Mouse (Mus musculus) intestine, postnatal 0 days (tissue): ENCODE measurements around the gene Ube2e1. TPM values are rescaled to one million over a fixed set of nuclear protein-coding genes. Genes with fewer than 3 reads are reported as not detected.

ENCODE experiments used
- ATAC-seq: fragments of 200-750 bp; cut with Nextera tagmentation; 2 replicates; pipeline ENCODE4 v1.8.0; 2017; ENCODE audit warnings: mild to moderate bottlenecking, moderate TSS enrichment, moderate library complexity
- H3K27ac ChIP-seq: fragments of 300-500 bp; sonication (generic); 2 replicates; pipeline ENCODE4 v1.5.1; 2014; ENCODE audit warnings: mild to moderate bottlenecking, low read depth, low read length, moderate library complexity
- H3K27me3 ChIP-seq: fragments of 300-500 bp; sonication (generic); replicated peaks from 2 replicates; pipeline ENCODE4 v1.6.1; 2014; ENCODE audit warnings: low read length, mixed read lengths; ENCODE audit not compliant: control insufficient read depth, insufficient read depth
- H3K36me3 ChIP-seq: fragments of 300-500 bp; sonication (generic); 2 replicates; pipeline ENCODE4 v1.6.1; 2014; ENCODE audit warnings: mild to moderate bottlenecking, moderate library complexity; ENCODE audit not compliant: control insufficient read depth, insufficient read depth
- H3K4me1 ChIP-seq: fragments of 300-500 bp; sonication (generic); replicated peaks from 2 replicates; pipeline ENCODE4 v1.6.1; 2014; ENCODE audit warnings: antibody characterized with exemption, low read length, mixed read lengths; ENCODE audit not compliant: control insufficient read depth, insufficient read depth
- H3K4me2 ChIP-seq: fragments of 300-500 bp; sonication (generic); replicated peaks from 2 replicates; pipeline ENCODE4 v1.6.1; 2014; ENCODE audit warnings: low read depth, mild to moderate bottlenecking, moderate library complexity
- H3K4me3 ChIP-seq: fragments of 300-500 bp; sonication (generic); 2 replicates; pipeline ENCODE4 v1.5.1; 2014; ENCODE audit warnings: low read depth, low read length
- H3K9ac ChIP-seq: fragments of 300-500 bp; sonication (generic); 2 replicates; pipeline ENCODE4 v1.6.1; 2014; ENCODE audit warnings: mild to moderate bottlenecking, low read depth, low read length
- H3K9me3 ChIP-seq: fragments of 300-500 bp; sonication (generic); 2 replicates; pipeline ENCODE4 v1.6.1; 2016; ENCODE audit warnings: mixed run types; ENCODE audit not compliant: control insufficient read depth
- CTCF ChIP-seq: sonication (generic); IDR thresholded peaks from 2 replicates; pipeline ENCODE4 v1.5.1; 2016; ENCODE audit warnings: low read depth, mild to moderate bottlenecking, control low read depth, antibody characterized with exemption, moderate library complexity
- whole genome bisulfite sequencing: fragments of 180-500 bp; shearing (Covaris S2); extraction: QIAGEN DNeasy Blood & Tissue Kit; methylation state at CpG from one replicate; pipeline ENCODE4 v1.1.7; 2014; 5-methylcytosine and 5-hydroxymethylcytosine counted together
- polyA plus RNA-seq: library from polyadenylated mRNA; unstranded; fragments of >200 nt; fragmentation: Nextera tagmentation; extraction: Ambion mirVana; gene quantifications from 2 replicates; pipeline ENCODE4 v1.2.1, GENCODE M21; 2015

Ube2e1 gene
- polyA plus RNA-seq, 1 experiment from 2014 or later = 72.3 TPM

GRCm38 (mm10) chr14:18352934-18353333 lies 21.3 kb upstream of the Ube2e1 start:
- no peak for ATAC-seq
- Histone ChIP-seq H3K9ac (no peak overlapping the region), H3K27me3 (no peaks in the 10 kb centered on the region), H3K36me3 (no peaks in the 10 kb centered on the region), H3K4me2 (no peak overlapping the region), H3K4me3 (no peak overlapping the region), H3K9me3 (no peaks in the 10 kb centered on the region), H3K4me1 (no peaks in the 10 kb centered on the region), H3K27ac (no peak overlapping the region)
- no peak for TF ChIP-seq CTCF
- 69% methylated on average over 3 of the region's 3 CpGs for WGBS

- WGBS = 96% methylated on average over 1 of the region's 1 CpGs
- no peaks in the 10 kb centered on the region for H3K36me3 ChIP-seq
- no peak for ATAC-seq
- no peaks in the 10 kb centered on the region for H3K4me1 ChIP-seq
- no peaks in the 10 kb centered on the region for H3K9me3 ChIP-seq
- H3K9ac ChIP-seq = no peak overlapping the region
- no peaks in the 10 kb centered on the region for H3K27me3 ChIP-seq
- no peak overlapping the region for H3K4me2 ChIP-seq
- H3K4me3 ChIP-seq = no peak overlapping the region
- no peak for TF ChIP-seq CTCF
- no peak overlapping the region for H3K27ac ChIP-seq
Measured at GRCm38 (mm10) chr14:18350680-18351079, 19.0 kb upstream of the Ube2e1 start.

GRCm38 (mm10) chr14:18349871-18350270 lies 18.2 kb upstream of the Ube2e1 start:
- Histone ChIP-seq H3K36me3 (no peaks in the 10 kb centered on the region), H3K9me3 (no peaks in the 10 kb centered on the region), H3K27me3 (no peaks in the 10 kb centered on the region), H3K4me3 (no peak overlapping the region), H3K9ac (no peak overlapping the region), H3K4me1 (no peaks in the 10 kb centered on the region), H3K27ac (no peak overlapping the region), H3K4me2 (no peak overlapping the region)
- no peak for ATAC-seq
- 55% methylated on average over 5 of the region's 5 CpGs for WGBS
- no peak for TF ChIP-seq CTCF

- Histone ChIP-seq H3K36me3 (no peaks in the 10 kb centered on the region), H3K4me2 (no peak overlapping the region), H3K4me3 (no peak overlapping the region), H3K4me1 (no peaks in the 10 kb centered on the region), H3K27me3 (no peaks in the 10 kb centered on the region), H3K9me3 (no peaks in the 10 kb centered on the region), H3K9ac (no peak overlapping the region), H3K27ac (no peak overlapping the region)
- ATAC-seq = no peak
- WGBS = 64% methylated on average over 4 of the region's 4 CpGs
- no peak for TF ChIP-seq CTCF
Measured at GRCm38 (mm10) chr14:18343589-18343988, 11.9 kb upstream of the Ube2e1 start.

GRCm38 (mm10) chr14:18342749-18343148 lies 11.1 kb upstream of the Ube2e1 start:
- H3K4me1 ChIP-seq = no peaks in the 10 kb centered on the region
- H3K4me2 ChIP-seq = no peak overlapping the region
- no peak overlapping the region for H3K27ac ChIP-seq
- no peaks in the 10 kb centered on the region for H3K27me3 ChIP-seq
- H3K9ac ChIP-seq = no peak overlapping the region
- H3K9me3 ChIP-seq = no peaks in the 10 kb centered on the region
- 88% methylated on average over 2 of the region's 2 CpGs for WGBS
- no peak for TF ChIP-seq CTCF
- H3K4me3 ChIP-seq = no peak overlapping the region
- no peaks in the 10 kb centered on the region for H3K36me3 ChIP-seq
- no peak for ATAC-seq

GRCm38 (mm10) chr14:18341088-18341487 lies 9.4 kb upstream of the Ube2e1 start:
- no peaks in the 10 kb centered on the region for H3K36me3 ChIP-seq
- no peak for TF ChIP-seq CTCF
- no peak overlapping the region for H3K4me2 ChIP-seq
- WGBS = 85% methylated on average over 3 of the region's 3 CpGs
- H3K9ac ChIP-seq = no peak overlapping the region
- H3K4me1 ChIP-seq = no peaks in the 10 kb centered on the region
- no peak overlapping the region for H3K4me3 ChIP-seq
- no peaks in the 10 kb centered on the region for H3K9me3 ChIP-seq
- no peak overlapping the region for H3K27ac ChIP-seq
- ATAC-seq = no peak
- no peaks in the 10 kb centered on the region for H3K27me3 ChIP-seq

GRCm38 (mm10) chr14:18336106-18336505 lies 4.4 kb upstream of the Ube2e1 start:
- Histone ChIP-seq H3K4me1 (no peaks in the 10 kb centered on the region), H3K36me3 (no peaks in the 10 kb centered on the region), H3K27me3 (no peaks in the 10 kb centered on the region), H3K9me3 (no peaks in the 10 kb centered on the region), H3K27ac (no peak overlapping the region), H3K9ac (no peak overlapping the region), H3K4me2 (no peak overlapping the region), H3K4me3 (no peak overlapping the region)
- TF ChIP-seq CTCF = no peak
- no peak for ATAC-seq
